Mouse (Mus musculus) spleen, postnatal 0 days (tissue): ENCODE data around the gene Atl2. TPM values are rescaled to one million over a fixed set of nuclear protein-coding genes. Genes with fewer than 3 reads are reported as not detected.

Source experiments
- polyA plus RNA-seq: library from polyadenylated mRNA; unstranded; fragments of >200 nt; fragmentation: Nextera tagmentation; extraction: Ambion mirVana; gene quantifications from 2 replicates; pipeline ENCODE4 v1.2.1, GENCODE M21; 2015

Gene Atl2
- polyA plus RNA-seq = 24.1 and 25.7 TPM in 2 replicates

DNA sequence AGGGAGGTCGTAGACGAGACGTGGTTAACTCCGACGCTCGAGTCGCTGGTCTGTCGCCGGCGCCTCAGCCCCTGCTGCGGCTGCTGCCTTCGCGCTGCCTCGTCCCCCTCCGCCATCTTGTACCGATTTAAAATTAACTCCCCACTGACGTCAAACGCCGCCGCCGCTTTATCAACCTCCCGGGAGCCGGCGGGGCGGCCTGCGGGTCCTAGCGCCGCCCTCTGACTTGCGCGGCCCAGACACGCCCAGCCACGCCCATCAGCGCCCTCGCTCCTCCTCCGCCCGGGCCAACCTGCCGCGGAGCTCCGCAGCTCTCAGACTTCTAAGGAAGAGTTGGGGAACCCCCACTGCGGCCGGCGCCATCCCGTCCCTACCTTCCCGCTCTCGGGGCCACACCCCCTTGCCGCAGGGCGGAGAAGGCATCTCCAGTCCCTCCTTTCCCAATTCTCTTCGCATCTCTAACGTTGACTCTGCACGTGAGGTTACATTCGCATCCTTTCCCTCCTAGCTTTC is at the start of gene Atl2:
Gene Atl2, minus strand, starts transcription at position 213 of the 513 bp plus-strand sequence.

Other genes starting within 250 kb of the Atl2 start
- 0.36 and 0.55 TPM in 2 replicates for gene Cyp1b1, start 181.1 kb downstream of the Atl2 start, polyA plus RNA-seq
- gene Hnrnpll, start 166.2 kb upstream of the Atl2 start, polyA plus RNA-seq = 33.0 and 33.6 TPM in 2 replicates
- gene Galm, start 231.3 kb upstream of the Atl2 start, polyA plus RNA-seq = 4.1 and 6.1 TPM in 2 replicates